Mouse (Mus musculus) forebrain, embryonic 12.5 days (tissue): ENCODE data around the gene Cfap43. TPM values are rescaled to one million over a fixed set of nuclear protein-coding genes. Genes with fewer than 3 reads are reported as not detected.

ENCODE experiments used
- microRNA-seq: library from miRNA; unstranded; fragments of <30 nt; microRNA quantifications from one replicate; pipeline ENCODE4, GENCODE M21; 2017
- polyA plus RNA-seq: library from polyadenylated mRNA; unstranded; fragments of >200 nt; fragmentation: Nextera tagmentation; extraction: Ambion mirVana; gene quantifications from 2 replicates; pipeline ENCODE4 v1.2.1, GENCODE M21; 2016

The Cfap43 gene
- polyA plus RNA-seq, 1 experiment from 2014 or later: 0.37 TPM

Small RNA genes within 50 kb of the gene (microRNA-seq; reads per million reads assigned to microRNA genes)
- gene Gm22240: 0.73 reads per million
- gene Mir8090: not detected

Other genes starting within 250 kb of the Cfap43 start
- gene Col17a1, start 227.2 kb downstream of the Cfap43 start, polyA plus RNA-seq: 0.92 and 1.1 TPM in 2 replicates
- gene Sfr1, start 187.6 kb downstream of the Cfap43 start, polyA plus RNA-seq: 297 and 314 TPM in 2 replicates
- 61.8 and 62.7 TPM in 2 replicates for gene Gsto1, start 64.3 kb downstream of the Cfap43 start, polyA plus RNA-seq
- gene Gsto2, start 53.8 kb downstream of the Cfap43 start, polyA plus RNA-seq: 0.95 and 1.3 TPM in 2 replicates
- 17.9 and 19.8 TPM in 2 replicates for gene Itprip, start within 50 bp of the Cfap43 start, polyA plus RNA-seq
- 0.09 and 0.10 TPM in 2 replicates for gene Cfap58, start 18.4 kb upstream of the Cfap43 start, polyA plus RNA-seq